30 mouse cellular contexts compared by ENCODE assay signal in genomic region chr17:64608228-64608627, GRCm38 (mm10). TPM values are rescaled to one million over a fixed set of nuclear protein-coding genes. Genes with fewer than 3 reads are reported as not detected.
A peak's percentile ranks its signal among the peaks of the same experiment; 100 is the strongest.
DNase-seq lines count a peak whose midpoint lies in the region; ATAC-seq and TF ChIP-seq lines count a peak whose summit lies in the region.
"Had no signal": no experiment of that assay in that cellular context is flagged by ENCODE, and none has a peak within 500 bp of the region (broad histone marks: within the 10 kb centered on the region; RNA-seq: fewer than 3 reads in every experiment).

No protein-coding gene starts in this region.

- intact Hi-C loops in heart, postnatal 10 days (cut with DNase I), result loop anchor here (10.0 kb wide), 1 partner anchor 483 kb away; no protein-coding TSS in a partner anchor

- no peak overlapping the region for H3K4me3 ChIP-seq in liver, adult 2 months (ENCODE audit: insufficient read depth, low read depth, low read length)
- H3K4me3 ChIP-seq in liver, embryonic 11.5 days (ENCODE audit: low read depth, low read length), result no peak overlapping the region
- H3K4me3 ChIP-seq in liver, postnatal 0 days (ENCODE audit: low read depth, low read length), result no peak overlapping the region
- H3K4me3 ChIP-seq in liver, embryonic 12.5 days, result no peak overlapping the region
- no peak overlapping the region for H3K4me3 ChIP-seq in lung, postnatal 0 days (ENCODE audit: low read depth, low read length)
- H3K4me3 ChIP-seq: embryonic facial prominence, embryonic 13.5 days; embryonic facial prominence, embryonic 15.5 days; erythroblast, embryonic 14.5 days; forebrain, embryonic 10.5 days; forebrain, embryonic 12.5 days had no signal

- no peak overlapping the region for H3K4me2 ChIP-seq in liver, embryonic 11.5 days
- H3K4me2 ChIP-seq in liver, postnatal 0 days (ENCODE audit: low read depth, low read length), result no peak overlapping the region
- no peak overlapping the region for H3K4me2 ChIP-seq in liver, embryonic 12.5 days
- no peak overlapping the region for H3K4me2 ChIP-seq in lung, postnatal 0 days (replicated peaks; ENCODE audit: low read depth, low read length)
- H3K4me2 ChIP-seq: embryonic facial prominence, embryonic 13.5 days; embryonic facial prominence, embryonic 15.5 days; forebrain, embryonic 12.5 days had no signal

- H3K27ac ChIP-seq in liver, adult 2 months (replicated peaks; ENCODE audit: insufficient read depth, low read depth, low read length), result peak overlapping the region; percentile 74
- H3K27ac ChIP-seq in liver, embryonic 11.5 days (ENCODE audit: low read depth, low read length), result no peak overlapping the region
- peak overlapping the region; percentile 73 for H3K27ac ChIP-seq in liver, postnatal 0 days (ENCODE audit: low read depth)
- H3K27ac ChIP-seq in liver, embryonic 12.5 days, result no peak overlapping the region
- 0 out of 2 replicates have a peak overlapping the region, but pooled peaks have one; percentile 64 for H3K27ac ChIP-seq in lung, postnatal 0 days (ENCODE audit: low read length)
- H3K27ac ChIP-seq: embryonic facial prominence, embryonic 13.5 days; embryonic facial prominence, embryonic 15.5 days; forebrain, embryonic 10.5 days; forebrain, embryonic 12.5 days had no signal

- peaks cover 44% of the 10 kb centered on the region for H3K36me3 ChIP-seq in liver, adult 2 months (ENCODE audit: control insufficient read depth, insufficient read depth, low read length)
- H3K36me3 ChIP-seq in liver, embryonic 11.5 days (ENCODE audit: control insufficient read depth, insufficient read depth, low read length), result 0 out of 2 replicates have a peak, but pooled peaks cover 2% of the 10 kb centered on the region
- H3K36me3 ChIP-seq in liver, postnatal 0 days (replicated peaks; ENCODE audit: insufficient read depth, low read length), result peaks cover 26% of the 10 kb centered on the region
- peaks cover 5% of the 10 kb centered on the region; the same call in 1 of the 2 replicates for H3K36me3 ChIP-seq in liver, embryonic 12.5 days
- no peaks in the 10 kb centered on the region for H3K36me3 ChIP-seq in lung, postnatal 0 days (ENCODE audit: insufficient read depth, low read length)
- H3K36me3 ChIP-seq: embryonic facial prominence, embryonic 13.5 days; embryonic facial prominence, embryonic 15.5 days; forebrain, embryonic 12.5 days; G1E had no signal

- no peak for TF ChIP-seq CTCF in liver, adult 2 months (IDR thresholded peaks at IDR 0.05; ENCODE audit: low read depth, low read length)
- no peak for TF ChIP-seq CTCF in liver, postnatal 0 days (IDR thresholded peaks at IDR 0.05; ENCODE audit: low read depth)
- no peak for TF ChIP-seq CTCF in lung, postnatal 0 days (IDR thresholded peaks at IDR 0.05)

- peaks cover 36% of the 10 kb centered on the region for H3K79me2 ChIP-seq in liver, adult 2 months (ENCODE audit: control insufficient read depth, insufficient read depth, low read length)

- no peak overlapping the region for H3K9ac ChIP-seq in liver, adult 2 months (ENCODE audit: low read depth, low read length)
- no peak overlapping the region for H3K9ac ChIP-seq in liver, embryonic 11.5 days (ENCODE audit: low read depth, low read length)
- 0 out of 2 replicates have a peak overlapping the region, but pooled peaks have one; percentile 17 for H3K9ac ChIP-seq in liver, postnatal 0 days (replicated peaks)
- H3K9ac ChIP-seq in liver, embryonic 12.5 days, result no peak overlapping the region
- no peak overlapping the region for H3K9ac ChIP-seq in lung, postnatal 0 days (replicated peaks; ENCODE audit: low read depth)
- H3K9ac ChIP-seq: embryonic facial prominence, embryonic 13.5 days; embryonic facial prominence, embryonic 15.5 days; forebrain, embryonic 12.5 days had no signal

- DNase-seq in heart, adult 11 months, result peak; percentile 61
- no peak for DNase-seq in heart, postnatal 10 days
- DNase-seq in liver, adult 2 months (ENCODE audit: extremely low read depth, low read depth, low spot score), result peak; percentile 73
- DNase-seq in liver, embryonic 11.5 days (ENCODE audit: low spot score), result no peak
- DNase-seq in liver, postnatal 0 days, result no peak
- no peak for DNase-seq in lung, postnatal 0 days (ENCODE audit: low spot score)
- DNase-seq in lung, postnatal 10 days, result no peak
- DNase-seq: adrenal gland, adult 8-10 months; adrenal gland, postnatal 14 days; adrenal gland, postnatal 36 days; B cell, adult 2 months; cerebellum, adult 11 months; cerebellum, adult 18-20 months; cerebellum, adult 8-10 months; cerebellum, adult 9-11 months; cerebellum, postnatal 14 days; cerebellum, postnatal 36 days; embryo, embryonic 11 days had no signal

- H3K4me1 ChIP-seq in liver, adult 2 months (ENCODE audit: control insufficient read depth, insufficient read depth, low read length), result peaks cover 45% of the 10 kb centered on the region
- H3K4me1 ChIP-seq in liver, embryonic 11.5 days (replicated peaks; ENCODE audit: control insufficient read depth, insufficient read depth, low read length), result peaks cover 11% of the 10 kb centered on the region
- peaks cover 49% of the 10 kb centered on the region for H3K4me1 ChIP-seq in liver, postnatal 0 days (ENCODE audit: insufficient read depth)
- peaks cover 43% of the 10 kb centered on the region for H3K4me1 ChIP-seq in liver, embryonic 12.5 days
- H3K4me1 ChIP-seq in lung, postnatal 0 days (ENCODE audit: insufficient read depth, low read depth, low read length), result peaks cover 22% of the 10 kb centered on the region; the same call in 1 of the 2 replicates

- no peak for ATAC-seq in liver, embryonic 11.5 days (replicated peaks; ENCODE audit: low FRiP score)
- peak; percentile 42; the same call in 1 of the 2 replicates for ATAC-seq in liver, postnatal 0 days
- ATAC-seq in liver, embryonic 12.5 days, result no peak
- ATAC-seq in lung, postnatal 0 days, result no peak
- ATAC-seq: activated CD4-positive, CD25-positive, alpha-beta regulatory T cell, adult 4 months; CD4-positive, CD25-positive, alpha-beta regulatory T cell, adult 4 months; forebrain, embryonic 14.5 days; Patski had no signal

- no peaks in the 10 kb centered on the region for H3K27me3 ChIP-seq in liver, adult 2 months (ENCODE audit: control insufficient read depth, insufficient read depth, low read length)
- no peaks in the 10 kb centered on the region for H3K27me3 ChIP-seq in liver, embryonic 11.5 days (replicated peaks; ENCODE audit: control insufficient read depth, insufficient read depth, low read length)
- H3K27me3 ChIP-seq in liver, postnatal 0 days (ENCODE audit: insufficient read depth, low read length), result no peaks in the 10 kb centered on the region
- H3K27me3 ChIP-seq in liver, embryonic 12.5 days (replicated peaks), result no peaks in the 10 kb centered on the region
- H3K27me3 ChIP-seq in lung, postnatal 0 days (replicated peaks; ENCODE audit: insufficient read depth, low read length), result no peaks in the 10 kb centered on the region
- H3K27me3 ChIP-seq: CH12.LX; embryonic facial prominence, embryonic 13.5 days; embryonic facial prominence, embryonic 15.5 days; forebrain, embryonic 12.5 days; Patski had no signal

- 56% methylated on average over 6 of the region's 6 CpGs for WGBS in liver, adult 2 months
- 82% methylated on average over 6 of the region's 6 CpGs for WGBS in liver, embryonic 11.5 days
- 72% methylated on average over 6 of the region's 6 CpGs for whole genome bisulfite sequencing in liver, postnatal 0 days (ENCODE audit: insufficient replicate concordance)
- WGBS in liver, embryonic 12.5 days (ENCODE audit: insufficient replicate concordance), result 77% methylated on average over 6 of the region's 6 CpGs
- WGBS in lung, postnatal 0 days, result 84% methylated on average over 6 of the region's 6 CpGs

- TF ChIP-seq EP300 in liver, postnatal 0 days (IDR thresholded peaks at IDR 0.05; ENCODE audit: low read depth), result no peak
- TF ChIP-seq EP300 in lung, postnatal 0 days (IDR thresholded peaks at IDR 0.05), result no peak

- H3K9me3 ChIP-seq in liver, embryonic 11.5 days (ENCODE audit: control insufficient read depth, low read length), result no peaks in the 10 kb centered on the region
- no peaks in the 10 kb centered on the region for H3K9me3 ChIP-seq in liver, postnatal 0 days (ENCODE audit: low read length)
- H3K9me3 ChIP-seq in liver, embryonic 12.5 days (replicated peaks), result no peaks in the 10 kb centered on the region
- no peaks in the 10 kb centered on the region for H3K9me3 ChIP-seq in lung, postnatal 0 days (ENCODE audit: low read length)
- H3K9me3 ChIP-seq: embryonic facial prominence, embryonic 13.5 days; embryonic facial prominence, embryonic 15.5 days; forebrain, embryonic 10.5 days; forebrain, embryonic 12.5 days had no signal

- no peak for TF ChIP-seq POLR2A in liver, adult 2 months (IDR thresholded peaks at IDR 0.05; ENCODE audit: extremely low read depth, insufficient read depth, low read length)

RNA-seq across cellular contexts. Expression of gene Man2a1, which starts 7.7 kb away (rescaled TPM):
- total RNA-seq in heart, postnatal 10 days (2021), result 10 to 100 TPM; 27.5 to 35.6 TPM
- 93.6 and 109 TPM in 2 replicates for total RNA-seq in liver, adult 2 months (2014; rRNA removed)
- polyA plus RNA-seq in liver, adult 2 months (2012; rRNA removed), result 25.4 and 34.5 TPM in 2 replicates
- polyA plus RNA-seq in liver, embryonic 11.5 days (2014; fragmentation: Nextera tagmentation; extraction: Ambion mirVana), result 5.7 and 6.8 TPM in 2 replicates
- 11.5 and 12.8 TPM in 2 replicates for polyA plus RNA-seq in liver, postnatal 0 days (2015; fragmentation: Nextera tagmentation; extraction: Ambion mirVana)
- polyA plus RNA-seq in liver, embryonic 12.5 days (2016; fragmentation: Nextera tagmentation; extraction: Ambion mirVana), result 5.9 and 7.3 TPM in 2 replicates
- polyA plus RNA-seq in lung, postnatal 0 days (2015; fragmentation: Nextera tagmentation; extraction: Ambion mirVana), result 9.6 and 9.7 TPM in 2 replicates
- total RNA-seq: G1E had no signal
- polyA plus RNA-seq: G1E had no signal

Comparison
In these comparisons a context has a peak if more than half of its experiments do, and no peak if none do; other contexts are left out.
1. DNase-seq: peak in heart, adult 11 months (single experiment) and liver, adult 2 months (single experiment); none in heart, postnatal 10 days (0 of 2), liver, embryonic 11.5 days (single experiment), liver, postnatal 0 days (single experiment), lung, postnatal 0 days (single experiment) and lung, postnatal 10 days (single experiment).
2. H3K27ac ChIP-seq: peak in liver, adult 2 months (single experiment), liver, postnatal 0 days (single experiment) and lung, postnatal 0 days (single experiment); none in liver, embryonic 11.5 days (single experiment) and liver, embryonic 12.5 days (single experiment).